Mouse (Mus musculus) stomach, postnatal 0 days (tissue): ENCODE results near the gene Myo15b.

Experiments used
- CTCF ChIP-seq: IDR thresholded peaks from 2 replicates; pipeline ENCODE4 v1.5.1; 2016; ENCODE audit warnings: antibody characterized with exemption, low read depth, mild to moderate bottlenecking, moderate library complexity
- EP300 ChIP-seq: optimal IDR thresholded peaks from 2 replicates; pipeline ENCODE3; 2016; ENCODE audit warnings: antibody characterized with exemption

GRCm38 (mm10) chr11:115830550-115831325 is 27.5 kb upstream of the Myo15b start:
- TF ChIP-seq CTCF (no peak), EP300 (no peak)
